Mouse (Mus musculus): ENCODE measurements around the gene B4galt5. TPM values are rescaled to one million over a fixed set of nuclear protein-coding genes. Genes with fewer than 3 reads are reported as not detected.

B4galt5 gene
- polyA plus RNA-seq, 1 experiment: 28.3 TPM

DNA sequence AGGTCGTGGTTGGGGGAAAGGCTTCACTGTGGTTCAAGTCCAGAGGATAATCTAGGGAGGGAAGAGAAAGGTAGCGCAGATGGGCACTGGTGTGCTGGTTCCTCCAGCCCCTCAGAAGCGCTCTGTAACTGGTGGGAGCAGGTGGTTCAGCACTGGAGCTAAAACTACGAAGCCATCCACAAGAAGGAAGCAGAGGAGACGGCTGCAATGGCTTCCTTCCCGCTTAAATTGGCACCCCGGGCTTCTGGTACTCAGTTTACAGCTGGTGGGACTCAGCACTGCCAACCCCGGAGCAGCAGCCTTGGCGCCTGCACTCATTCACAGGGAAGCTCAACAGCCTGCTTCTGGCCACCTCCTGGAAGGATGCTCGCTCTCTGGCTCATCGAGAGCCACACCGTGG, 39.7 kb downstream of the B4galt5 start:
- no peak overlapping the region for H3K4me3 ChIP-seq (ENCODE audit: insufficient read depth, low read length)
- peaks cover 8% of the 10 kb centered on the region; the same call in 1 of the 2 replicates for H3K4me1 ChIP-seq (ENCODE audit: control insufficient read depth, insufficient read depth, low read length)
- no peak for TF ChIP-seq POLR2A (IDR thresholded peaks at IDR 0.05; ENCODE audit: low read depth, low read length)
- no peak for TF ChIP-seq CTCF (IDR thresholded peaks at IDR 0.05; ENCODE audit: borderline replicate concordance, insufficient read depth, low read length)
- no peak overlapping the region for H3K27ac ChIP-seq (ENCODE audit: insufficient read depth, low read length)

DNA sequence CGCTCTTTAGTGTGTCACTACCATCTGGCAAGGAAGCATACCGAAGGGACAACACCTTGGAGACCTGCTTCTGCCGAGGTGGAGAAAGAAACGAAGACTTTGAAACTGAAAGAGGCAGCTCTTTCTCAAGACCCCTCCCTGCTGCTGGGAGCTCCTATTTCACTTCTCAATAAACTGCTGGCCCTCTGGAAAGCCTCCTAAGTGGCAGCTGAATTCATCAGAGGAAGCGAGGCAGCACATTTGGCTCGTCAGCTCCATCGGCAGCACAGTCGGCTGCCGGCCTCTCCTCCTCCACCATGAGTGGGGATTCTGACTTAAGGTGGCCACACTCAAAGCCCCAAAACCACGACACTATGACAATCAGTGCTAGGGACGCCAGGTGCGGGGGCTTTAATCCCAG, 41.3 kb downstream of the B4galt5 start:
- Histone ChIP-seq H3K4me3 (ENCODE audit: insufficient read depth, low read length) (no peak overlapping the region), H3K27ac (ENCODE audit: insufficient read depth, low read length) (no peak overlapping the region), H3K4me1 (ENCODE audit: control insufficient read depth, insufficient read depth, low read length) (no peaks in the 10 kb centered on the region)
- TF ChIP-seq POLR2A (IDR thresholded peaks at IDR 0.05; ENCODE audit: low read depth, low read length) (no peak), CTCF (IDR thresholded peaks at IDR 0.05; ENCODE audit: borderline replicate concordance, insufficient read depth, low read length) (no peak)

DNA sequence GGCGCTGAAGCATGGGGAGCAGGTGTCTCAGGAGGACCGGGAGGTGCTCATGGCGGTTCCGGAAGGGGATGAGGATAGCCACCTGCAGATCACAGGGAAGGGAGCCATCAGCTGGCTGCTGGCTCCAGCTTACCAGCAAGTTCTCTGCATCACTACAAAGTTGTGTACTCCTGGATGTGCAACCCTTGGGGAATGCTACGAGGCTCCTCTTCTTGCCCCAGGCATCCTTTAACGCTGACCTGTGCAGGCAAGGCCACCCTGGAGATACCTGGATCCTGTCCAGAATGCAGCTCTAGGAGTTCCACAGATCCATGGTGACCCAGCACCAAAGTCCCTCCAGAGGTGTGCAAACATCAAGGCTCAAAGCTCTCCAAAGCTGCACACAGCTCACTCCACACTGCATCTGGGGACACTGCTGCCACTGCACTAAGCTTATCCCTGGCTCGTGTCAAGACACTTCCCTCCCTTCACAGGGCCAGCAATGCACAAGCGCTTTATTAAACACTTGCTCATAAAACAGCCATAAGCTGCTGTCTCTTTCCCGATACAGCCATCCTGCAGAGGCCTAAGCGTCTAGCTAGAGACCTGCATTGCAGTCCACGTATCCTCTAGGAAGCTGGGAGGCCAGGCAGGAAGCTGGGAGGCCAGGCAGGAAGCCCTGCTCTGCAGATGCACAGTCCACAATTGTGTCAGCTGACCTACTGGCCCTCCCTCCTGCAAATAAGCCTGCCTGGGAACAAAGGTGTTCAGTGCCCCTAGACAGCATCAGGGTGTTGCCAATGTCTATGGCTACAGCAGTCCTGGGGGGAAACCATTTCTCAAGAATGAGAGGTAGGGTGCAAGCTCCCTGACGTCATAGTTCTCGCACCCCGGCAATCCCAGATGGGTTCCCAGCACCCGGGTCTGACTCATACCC, 42.1 kb downstream of the B4galt5 start:
- Histone ChIP-seq H3K27ac (ENCODE audit: insufficient read depth, low read length) (no peak overlapping the region), H3K4me3 (ENCODE audit: insufficient read depth, low read length) (no peak overlapping the region), H3K4me1 (ENCODE audit: control insufficient read depth, insufficient read depth, low read length) (no peaks in the 10 kb centered on the region)
- TF ChIP-seq POLR2A (IDR thresholded peaks at IDR 0.05; ENCODE audit: low read depth, low read length) (no peak), CTCF (IDR thresholded peaks at IDR 0.05; ENCODE audit: borderline replicate concordance, insufficient read depth, low read length) (no peak)

DNA sequence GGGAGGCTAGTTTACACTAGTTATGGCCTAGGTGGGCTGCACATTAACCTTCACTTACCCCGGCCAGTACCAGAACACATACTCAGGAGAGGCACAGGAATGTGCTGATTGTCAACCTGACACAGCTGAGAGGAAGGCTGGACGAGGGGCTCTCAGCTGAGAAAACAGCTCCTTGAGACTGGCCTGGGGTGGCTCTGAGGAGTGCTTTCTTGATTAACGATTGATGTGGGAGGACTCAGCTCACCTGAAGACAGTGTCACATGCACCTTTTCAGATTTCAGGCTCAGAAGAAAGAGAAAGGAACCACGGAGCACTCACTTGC, 42.7 kb downstream of the B4galt5 start:
- Histone ChIP-seq H3K27ac (ENCODE audit: insufficient read depth, low read length) (no peak overlapping the region), H3K4me3 (ENCODE audit: insufficient read depth, low read length) (no peak overlapping the region), H3K4me1 (ENCODE audit: control insufficient read depth, insufficient read depth, low read length) (no peaks in the 10 kb centered on the region)
- TF ChIP-seq POLR2A (IDR thresholded peaks at IDR 0.05; ENCODE audit: low read depth, low read length): no peak
- TF ChIP-seq CTCF (IDR thresholded peaks at IDR 0.05; ENCODE audit: borderline replicate concordance, insufficient read depth, low read length): no peak

DNA sequence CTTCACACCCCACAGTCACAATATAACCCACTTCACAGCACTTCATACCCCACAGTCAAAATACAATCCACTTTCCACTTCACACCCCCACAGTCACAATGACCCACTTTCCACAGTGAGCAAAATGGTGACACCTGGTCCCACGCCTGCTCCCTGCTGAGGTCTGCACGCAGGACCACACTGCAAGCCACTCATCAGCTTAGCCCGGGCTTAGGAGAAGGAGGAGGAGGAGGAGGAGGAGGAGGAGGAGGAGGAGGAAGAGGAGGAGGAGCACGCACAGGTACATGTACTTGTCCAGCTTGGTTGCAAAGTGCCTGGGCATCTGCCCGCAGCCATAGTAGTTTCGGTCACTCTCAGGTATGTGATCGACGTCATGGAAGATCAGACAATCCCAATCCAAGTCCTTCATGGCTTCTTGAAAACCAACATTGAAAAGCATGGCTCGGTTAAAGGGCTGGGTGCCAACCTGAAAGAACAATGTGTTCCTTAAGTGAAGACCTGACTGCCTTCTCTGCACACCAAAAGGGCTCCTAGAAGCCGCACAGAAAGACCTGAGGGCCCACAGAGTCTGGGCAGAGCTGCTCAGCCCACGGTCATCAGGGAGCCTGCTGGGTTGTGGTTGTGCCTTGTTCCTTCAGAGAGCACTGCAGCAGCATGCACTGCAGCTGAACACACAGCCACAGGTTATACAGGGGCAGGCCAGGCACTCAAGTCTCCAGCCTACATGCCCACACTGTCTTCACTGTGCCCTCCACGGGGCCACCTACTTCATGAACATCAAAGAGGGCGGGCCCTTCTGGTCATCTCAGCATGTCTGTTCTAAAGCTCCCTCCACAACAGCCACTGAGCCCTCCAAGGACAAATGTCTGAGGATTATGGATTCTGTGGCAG, 43.4 kb downstream of the B4galt5 start:
- H3K4me1 ChIP-seq (ENCODE audit: control insufficient read depth, insufficient read depth, low read length): no peaks in the 10 kb centered on the region
- no peak overlapping the region for H3K4me3 ChIP-seq (ENCODE audit: insufficient read depth, low read length)
- no peak for TF ChIP-seq POLR2A (IDR thresholded peaks at IDR 0.05; ENCODE audit: low read depth, low read length)
- no peak for TF ChIP-seq CTCF (IDR thresholded peaks at IDR 0.05; ENCODE audit: borderline replicate concordance, insufficient read depth, low read length)
- H3K27ac ChIP-seq (ENCODE audit: insufficient read depth, low read length): no peak overlapping the region

DNA sequence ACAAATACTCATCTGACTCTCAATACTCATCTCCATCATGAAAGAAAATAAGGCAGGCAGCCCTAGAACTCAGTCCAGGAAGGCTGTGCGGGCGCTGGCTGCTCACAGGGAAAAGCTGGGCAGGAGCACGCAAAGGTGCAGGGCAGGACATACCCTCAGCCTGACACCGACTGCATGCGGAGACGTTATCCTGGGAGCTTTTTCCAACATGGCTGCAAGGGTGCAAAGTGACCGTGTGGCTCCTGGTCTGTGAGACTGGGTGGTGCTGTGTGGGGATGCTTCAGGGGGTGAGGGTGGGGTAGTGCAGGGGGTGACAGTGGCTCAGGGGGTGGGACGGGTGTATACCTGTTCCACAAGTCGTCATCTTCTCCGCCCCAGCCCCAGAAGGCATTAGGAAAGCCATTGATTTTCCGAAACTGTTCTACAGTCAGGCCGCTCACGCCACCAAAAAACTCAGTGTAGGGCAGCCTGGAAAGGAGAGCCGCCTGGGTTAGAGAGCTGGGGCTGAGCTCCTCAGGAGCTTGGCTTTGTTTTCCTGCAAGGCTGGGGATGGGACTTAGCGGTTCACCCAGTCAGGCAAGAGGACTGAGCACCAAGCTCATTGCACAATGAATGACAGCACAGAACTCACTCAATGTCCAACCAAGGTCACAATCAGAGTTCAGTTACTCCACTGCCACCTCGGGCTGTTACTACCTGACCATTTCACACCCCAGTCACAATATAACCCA, 44.2 kb downstream of the B4galt5 start:
- H3K4me3 ChIP-seq (ENCODE audit: insufficient read depth, low read length): no peak overlapping the region
- no peak for TF ChIP-seq POLR2A (IDR thresholded peaks at IDR 0.05; ENCODE audit: low read depth, low read length)
- no peak for TF ChIP-seq CTCF (IDR thresholded peaks at IDR 0.05; ENCODE audit: borderline replicate concordance, insufficient read depth, low read length)
- no peak overlapping the region for H3K27ac ChIP-seq (ENCODE audit: insufficient read depth, low read length)
- H3K4me1 ChIP-seq (ENCODE audit: control insufficient read depth, insufficient read depth, low read length): no peaks in the 10 kb centered on the region

DNA sequence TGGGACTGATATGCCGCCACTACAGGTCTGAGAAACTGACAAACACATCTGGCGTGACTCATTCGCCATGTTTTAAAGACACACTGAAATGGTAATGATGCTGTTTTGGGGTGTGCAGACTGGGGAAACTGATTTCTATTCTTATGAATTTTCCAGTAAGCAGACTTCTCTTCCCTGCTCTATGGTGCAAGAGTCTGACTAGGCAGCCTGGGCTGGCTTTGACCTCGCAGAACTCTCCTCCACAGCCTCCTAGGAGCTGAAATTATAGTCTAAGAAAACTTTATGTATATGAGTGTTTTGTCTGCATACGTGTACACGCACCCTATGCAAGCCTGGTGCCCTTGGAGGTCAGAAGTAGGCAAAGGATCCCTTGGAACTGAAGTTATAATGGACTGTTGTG, 45.2 kb downstream of the B4galt5 start:
- no peak overlapping the region for H3K4me3 ChIP-seq (ENCODE audit: insufficient read depth, low read length)
- no peak for TF ChIP-seq POLR2A (IDR thresholded peaks at IDR 0.05; ENCODE audit: low read depth, low read length)
- TF ChIP-seq CTCF (IDR thresholded peaks at IDR 0.05; ENCODE audit: borderline replicate concordance, insufficient read depth, low read length): no peak
- H3K27ac ChIP-seq (ENCODE audit: insufficient read depth, low read length): no peak overlapping the region
- no peaks in the 10 kb centered on the region for H3K4me1 ChIP-seq (ENCODE audit: control insufficient read depth, insufficient read depth, low read length)

DNA sequence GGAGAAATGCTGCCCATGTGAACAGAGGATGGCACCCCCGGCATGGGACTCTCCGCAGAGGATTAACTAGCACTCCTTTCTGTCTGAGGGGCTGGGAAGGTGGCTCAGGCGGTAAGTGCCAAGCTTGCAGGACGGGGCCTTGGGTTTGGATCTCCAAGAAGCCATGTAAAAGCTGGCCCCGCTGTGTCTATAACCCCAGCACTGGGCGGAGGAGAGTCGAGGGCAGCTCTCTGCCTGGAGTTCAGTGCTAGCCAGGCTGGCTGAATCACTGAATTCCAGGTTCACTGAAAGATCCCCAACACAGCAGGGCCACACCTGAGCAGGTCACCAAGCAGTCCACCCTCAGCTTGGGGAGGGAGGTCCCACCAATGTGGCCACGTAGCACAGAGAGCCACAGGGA, 45.8 kb downstream of the B4galt5 start:
- H3K27ac ChIP-seq (ENCODE audit: insufficient read depth, low read length): no peak overlapping the region

DNA sequence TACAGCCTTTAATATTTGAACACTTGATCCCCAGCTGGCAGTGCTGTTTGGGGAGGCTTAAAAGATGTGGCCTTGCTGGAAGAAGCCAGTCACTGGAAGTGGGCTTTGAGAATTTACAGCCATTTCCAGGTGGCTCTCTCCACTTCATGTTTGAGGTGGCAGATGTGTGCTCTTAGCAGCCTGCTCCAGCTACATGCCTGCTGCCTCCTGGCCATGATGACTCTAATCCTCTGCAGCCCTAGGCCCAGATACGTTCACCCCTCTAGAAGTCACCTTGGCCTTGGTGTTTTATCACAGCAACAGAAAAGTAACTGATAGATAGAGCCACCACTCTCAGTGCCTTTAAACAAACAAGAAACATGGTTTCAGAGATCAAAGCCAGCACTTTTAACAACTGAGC, 46.3 kb downstream of the B4galt5 start:
- Histone ChIP-seq H3K4me3 (ENCODE audit: insufficient read depth, low read length) (no peak overlapping the region), H3K27ac (ENCODE audit: insufficient read depth, low read length) (no peak overlapping the region), H3K4me1 (ENCODE audit: control insufficient read depth, insufficient read depth, low read length) (no peaks in the 10 kb centered on the region)
- TF ChIP-seq CTCF (IDR thresholded peaks at IDR 0.05; ENCODE audit: borderline replicate concordance, insufficient read depth, low read length) (no peak), POLR2A (IDR thresholded peaks at IDR 0.05; ENCODE audit: low read depth, low read length) (no peak)

More for the DNA sequence above, 45.8 kb downstream of the B4galt5 start:
- TF ChIP-seq POLR2A (IDR thresholded peaks at IDR 0.05; ENCODE audit: low read depth, low read length): no peak
- no peak for TF ChIP-seq CTCF (IDR thresholded peaks at IDR 0.05; ENCODE audit: borderline replicate concordance, insufficient read depth, low read length)
- Histone ChIP-seq H3K4me1 (ENCODE audit: control insufficient read depth, insufficient read depth, low read length) (no peaks in the 10 kb centered on the region), H3K4me3 (ENCODE audit: insufficient read depth, low read length) (no peak overlapping the region)

Data from embryonic fibroblast, embryonic 13.5 days (primary cell).